31 mouse cellular contexts compared by ENCODE assay signal in the genomic region with DNA sequence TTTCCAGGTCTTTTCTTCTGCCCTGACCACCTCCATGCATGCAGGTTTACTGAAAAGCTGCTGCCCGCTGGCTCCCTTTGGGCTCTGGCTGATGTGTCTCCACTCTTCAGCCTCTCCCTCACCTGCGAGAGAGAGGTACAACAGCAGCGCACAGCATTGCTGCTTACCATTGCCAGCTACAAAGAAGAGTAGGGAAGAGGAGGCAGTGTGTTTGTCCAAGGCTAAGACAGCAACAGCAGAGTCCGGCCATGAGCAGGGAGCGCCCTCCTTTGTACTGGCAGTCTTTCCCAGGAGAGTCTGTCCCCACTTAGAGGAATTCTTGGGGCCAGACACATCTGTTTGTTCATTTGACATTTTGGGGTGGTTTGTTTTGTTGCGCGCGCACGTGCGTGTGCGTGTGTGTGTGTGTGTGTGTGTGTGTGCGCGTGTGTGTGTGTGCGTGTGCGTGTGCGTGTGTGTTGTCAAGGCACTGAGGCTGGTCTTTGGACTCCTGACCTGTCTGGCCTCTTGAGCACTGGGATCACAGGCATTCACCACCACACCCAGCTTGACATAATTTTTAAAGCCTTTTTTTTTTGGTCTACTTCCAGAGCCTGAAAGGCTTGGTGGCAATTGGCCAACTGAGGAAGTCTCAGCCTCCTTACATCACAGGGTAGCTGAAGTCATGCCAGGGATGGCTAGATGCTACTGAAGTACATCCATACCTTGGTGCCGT. TPM values are rescaled to one million over a fixed set of nuclear protein-coding genes. Genes with fewer than 3 reads are reported as not detected.
DNase-seq lines count a peak whose midpoint lies in the region; ATAC-seq lines count a peak whose summit lies in the region.
"Had no signal": no experiment of that assay in that cellular context is flagged by ENCODE, and none has a peak within 500 bp of the region (broad histone marks: within the 10 kb centered on the region; RNA-seq: fewer than 3 reads in every experiment).

No protein-coding gene starts in this region.

- H3K9me3 ChIP-seq in kidney, embryonic 14.5 days (ENCODE audit: control insufficient read depth, low read length) = no peaks in the 10 kb centered on the region
- no peaks in the 10 kb centered on the region for H3K9me3 ChIP-seq in forebrain, embryonic 12.5 days
- H3K9me3 ChIP-seq: midbrain, embryonic 10.5 days; neural tube, embryonic 12.5 days had no signal

- no peak overlapping the region for H3K4me2 ChIP-seq in kidney, embryonic 14.5 days (replicated peaks; ENCODE audit: low read depth, low read length)
- H3K4me2 ChIP-seq in forebrain, embryonic 12.5 days = no peak overlapping the region
- H3K4me2 ChIP-seq: neural tube, embryonic 12.5 days had no signal

- no peak overlapping the region for H3K9ac ChIP-seq in kidney, embryonic 14.5 days (ENCODE audit: low read depth, low read length)
- H3K9ac ChIP-seq in forebrain, embryonic 12.5 days = no peak overlapping the region
- H3K9ac ChIP-seq: liver, embryonic 14.5 days; neural tube, embryonic 12.5 days had no signal

- 91% methylated on average over 17 of the region's 17 CpGs for WGBS in kidney, embryonic 14.5 days
- WGBS in forebrain, embryonic 12.5 days = 96% methylated on average over 17 of the region's 17 CpGs

- DNase-seq in kidney, postnatal 10 days = no peak
- DNase-seq in MN1 (ENCODE audit: low spot score) (peak; percentile 92), adipocyte (ENCODE audit: low spot score) (peak; percentile 12)
- DNase-seq in skeletal muscle tissue, adult 2 months (ENCODE audit: low read depth, low spot score) = peak; percentile 21
- no peak for DNase-seq in layer of hippocampus, postnatal 10 days (ENCODE audit: low spot score in 2 of 2)
- DNase-seq: adrenal gland, adult 8-10 months; cerebellum, adult 8-10 months; cerebellum, postnatal 25 days; gastrocnemius, adult 2 months; gastrocnemius, postnatal 36 days; heart, postnatal 14 days; left cerebral cortex, postnatal 4 days; lung, adult 2 months; right cerebral cortex, adult 18-20 months had no signal

- H3K27me3 ChIP-seq in kidney, embryonic 14.5 days (ENCODE audit: control insufficient read depth, insufficient read depth, low read length) = no peaks in the 10 kb centered on the region
- H3K27me3 ChIP-seq in forebrain, embryonic 12.5 days = no peaks in the 10 kb centered on the region
- H3K27me3 ChIP-seq: neural tube, embryonic 12.5 days had no signal

- H3K27ac ChIP-seq in kidney, embryonic 14.5 days (ENCODE audit: low read depth, low read length) = no peak overlapping the region
- no peak overlapping the region for H3K27ac ChIP-seq in forebrain, embryonic 12.5 days
- H3K27ac ChIP-seq: gastrocnemius, adult 2 months; liver, embryonic 14.5 days; midbrain, embryonic 10.5 days; neural tube, embryonic 12.5 days had no signal

- H3K4me3 ChIP-seq in kidney, embryonic 14.5 days (ENCODE audit: low read length) = no peak overlapping the region
- H3K4me3 ChIP-seq in forebrain, embryonic 12.5 days (replicated peaks) = no peak overlapping the region
- H3K4me3 ChIP-seq: gastrocnemius, adult 2 months; midbrain, embryonic 10.5 days; myocyte; neural tube, embryonic 12.5 days had no signal

- peaks cover 40% of the 10 kb centered on the region for H3K36me3 ChIP-seq in kidney, embryonic 14.5 days (ENCODE audit: control insufficient read depth, insufficient read depth, low read length)
- peaks cover 52% of the 10 kb centered on the region for H3K36me3 ChIP-seq in forebrain, embryonic 12.5 days (replicated peaks)

- H3K4me1 ChIP-seq in kidney, embryonic 14.5 days (ENCODE audit: control insufficient read depth, insufficient read depth, low read length) = no peaks in the 10 kb centered on the region
- peaks cover 3% of the 10 kb centered on the region; the same call in 1 of the 2 replicates for H3K4me1 ChIP-seq in forebrain, embryonic 12.5 days
- H3K4me1 ChIP-seq: neural tube, embryonic 12.5 days had no signal

- peak; percentile 43; the same call in 1 of the 2 replicates for ATAC-seq in kidney, embryonic 14.5 days (ENCODE audit: low FRiP score, low TSS enrichment)
- no peak for ATAC-seq in forebrain, embryonic 12.5 days (ENCODE audit: low FRiP score)
- ATAC-seq: activated CD4-positive, CD25-positive, alpha-beta regulatory T cell, adult 4 months; CD4-positive, CD25-positive, alpha-beta regulatory T cell, adult 4 months; forebrain, embryonic 14.5 days; hindbrain, embryonic 16.5 days had no signal

RNA-seq across cellular contexts. Expression of a gene that starts 7.7 kb away (rescaled TPM):
- polyA plus RNA-seq in kidney, embryonic 14.5 days (2014; fragmentation: Nextera tagmentation; extraction: Ambion mirVana) = 15.0 and 19.0 TPM in 2 replicates
- 12.5 and 15.0 TPM in 2 replicates for polyA plus RNA-seq in forebrain, embryonic 12.5 days (2016; fragmentation: Nextera tagmentation; extraction: Ambion mirVana)
- 10 to 100 TPM; 44.4 to 47.5 TPM for total RNA-seq in layer of hippocampus, postnatal 10 days (2021)

RNA-seq across cellular contexts. Expression of a gene that starts 23.4 kb away (rescaled TPM):
- not detected in 2 replicates for polyA plus RNA-seq in kidney, embryonic 14.5 days (2014; fragmentation: Nextera tagmentation; extraction: Ambion mirVana)
- not detected in 2 replicates for polyA plus RNA-seq in forebrain, embryonic 12.5 days (2016; fragmentation: Nextera tagmentation; extraction: Ambion mirVana)
- total RNA-seq in layer of hippocampus, postnatal 10 days (2021) = not detected
- total RNA-seq: gastrocnemius, adult 2 months; gastrocnemius, postnatal 36 days; heart, adult 8-10 months; heart, postnatal 14 days; layer of hippocampus, adult 18-20 months; layer of hippocampus, postnatal 25 days; left cerebral cortex, adult 8-10 months; left cerebral cortex, postnatal 4 days; megakaryocyte progenitor cell, adult 5-6 weeks; midbrain, postnatal 0 days had no signal
- polyA plus RNA-seq: activated CD4-positive, CD25-positive, alpha-beta regulatory T cell, adult 4 months; CD4-positive, CD25-positive, alpha-beta regulatory T cell, adult 4 months; forebrain, embryonic 14.5 days; hindbrain, embryonic 11.5 days; hindbrain, embryonic 16.5 days; lung, adult 2 months; midbrain, embryonic 10.5 days; midbrain, postnatal 0 days; myocyte had no signal

Comparison
In these comparisons a context has a peak if more than half of its experiments do, and no peak if none do; other contexts are left out.
1. DNase-seq: peak in MN1 (single experiment), adipocyte (single experiment) and skeletal muscle tissue, adult 2 months (single experiment); none in kidney, postnatal 10 days (single experiment) and layer of hippocampus, postnatal 10 days (0 of 2).